Mouse (Mus musculus) fat pad, adult 2 months (tissue): ENCODE data around the gene C130032M10Rik.
"Not testable (repeated sequence)": the region's sequence is repeated elsewhere in the genome, so short reads cannot be mapped to it uniquely, and the experiment has no call there.

Experiments used
- DNase-seq: peaks from one replicate; pipeline ENCODE4 v3.0.0-alpha.2; 2011; ENCODE audit warnings: low read depth, low spot score; ENCODE audit errors: extremely low read depth

C130032M10Rik gene

GRCm38 (mm10) chr9:114517924-114518497, 2.5 kb downstream of the C130032M10Rik start:
- DNase-seq, result no peak

GRCm38 (mm10) chr9:114518812-114519477, 3.4 kb downstream of the C130032M10Rik start:
- no peak for DNase-seq

GRCm38 (mm10) chr9:114520529-114520928, 5.0 kb downstream of the C130032M10Rik start:
- not testable (repeated sequence) for DNase-seq

GRCm38 (mm10) chr9:114522041-114522440, 6.5 kb downstream of the C130032M10Rik start:
- no peak for DNase-seq

GRCm38 (mm10) chr9:114522501-114522900, 7.0 kb downstream of the C130032M10Rik start:
- DNase-seq, result no peak

- DNase-seq, result no peak
Observed at GRCm38 (mm10) chr9:114525073-114525633, 9.7 kb downstream of the C130032M10Rik start.

- no peak for DNase-seq
Observed at GRCm38 (mm10) chr9:114525891-114526290, 10.4 kb downstream of the C130032M10Rik start.

- no peak for DNase-seq
Observed at GRCm38 (mm10) chr9:114526581-114526980, 11.1 kb downstream of the C130032M10Rik start.

- DNase-seq, result no peak
Observed at GRCm38 (mm10) chr9:114527085-114527484, 11.6 kb downstream of the C130032M10Rik start.

GRCm38 (mm10) chr9:114527992-114528679, 12.6 kb downstream of the C130032M10Rik start:
- no peak for DNase-seq

GRCm38 (mm10) chr9:114528680-114529048, 13.2 kb downstream of the C130032M10Rik start:
- no peak for DNase-seq

GRCm38 (mm10) chr9:114531276-114531675, 15.8 kb downstream of the C130032M10Rik start:
- DNase-seq, result no peak

- DNase-seq, result no peak
Observed at GRCm38 (mm10) chr9:114533848-114534247, 18.4 kb downstream of the C130032M10Rik start.

GRCm38 (mm10) chr9:114534747-114535517, 19.4 kb downstream of the C130032M10Rik start:
- no peak for DNase-seq

- no peak for DNase-seq
Observed at GRCm38 (mm10) chr9:114536628-114537027, 21.1 kb downstream of the C130032M10Rik start.

- DNase-seq, result no peak
Observed at GRCm38 (mm10) chr9:114538996-114539563, 23.6 kb downstream of the C130032M10Rik start.

- DNase-seq, result no peak
Observed at GRCm38 (mm10) chr9:114541279-114541741, 25.8 kb downstream of the C130032M10Rik start.

GRCm38 (mm10) chr9:114543882-114544753, 28.6 kb downstream of the C130032M10Rik start:
- DNase-seq, result no peak

- DNase-seq, result no peak
Observed at GRCm38 (mm10) chr9:114544754-114545393, 29.4 kb downstream of the C130032M10Rik start.
